Mouse (Mus musculus) Patski (cell line): ENCODE results near the gene Fbxl19. TPM values are rescaled to one million over a fixed set of nuclear protein-coding genes. Genes with fewer than 3 reads are reported as not detected.

ENCODE experiments used
- ATAC-seq: fragments of 100-300 bp; one replicate; pipeline ENCODE4 v1.8.0; 2021
- CTCF ChIA-PET: fragments of 350-600 bp; sonication (Branson Sonifier 250); formaldehyde crosslinking; loops from one replicate; lab custom pipeline; 2022; ENCODE audit warnings: inconsistent platforms; lab: Charles Lee
- POLR2A ChIA-PET: fragments of 350-600 bp; sonication (Branson Sonifier 250); formaldehyde crosslinking; loops from one replicate; lab custom pipeline; 2022; ENCODE audit warnings: antibody characterized with exemption, inconsistent platforms; lab: Charles Lee
- DNase-seq: peaks from one replicate; pipeline ENCODE4 v3.0.0-alpha.2; 2011; ENCODE audit warnings: low read depth, low spot score
- H3K27me3 ChIP-seq: fragments of 371-371 bp; one replicate; pipeline ENCODE4 v1.5.1; 2021
- CTCF ChIP-seq: fragments of 100-300 bp; IDR thresholded peaks from one replicate; pipeline ENCODE4 v1.5.1; 2021
- in situ Hi-C: fragments of 300-500 bp; cut with MboI; formaldehyde crosslinking; loops from 3 replicates; pipeline ENCODE4 v1.11.1; 2018; ENCODE audit warnings: low pct_unique_long_range_greater_than_20kb, mixed read lengths
- polyA plus RNA-seq: library from polyadenylated mRNA; unstranded; gene quantifications from one replicate; pipeline ENCODE4 v1.2.3, GENCODE M21; 2021

Fbxl19 gene
- 38.6 TPM for polyA plus RNA-seq

DNA sequence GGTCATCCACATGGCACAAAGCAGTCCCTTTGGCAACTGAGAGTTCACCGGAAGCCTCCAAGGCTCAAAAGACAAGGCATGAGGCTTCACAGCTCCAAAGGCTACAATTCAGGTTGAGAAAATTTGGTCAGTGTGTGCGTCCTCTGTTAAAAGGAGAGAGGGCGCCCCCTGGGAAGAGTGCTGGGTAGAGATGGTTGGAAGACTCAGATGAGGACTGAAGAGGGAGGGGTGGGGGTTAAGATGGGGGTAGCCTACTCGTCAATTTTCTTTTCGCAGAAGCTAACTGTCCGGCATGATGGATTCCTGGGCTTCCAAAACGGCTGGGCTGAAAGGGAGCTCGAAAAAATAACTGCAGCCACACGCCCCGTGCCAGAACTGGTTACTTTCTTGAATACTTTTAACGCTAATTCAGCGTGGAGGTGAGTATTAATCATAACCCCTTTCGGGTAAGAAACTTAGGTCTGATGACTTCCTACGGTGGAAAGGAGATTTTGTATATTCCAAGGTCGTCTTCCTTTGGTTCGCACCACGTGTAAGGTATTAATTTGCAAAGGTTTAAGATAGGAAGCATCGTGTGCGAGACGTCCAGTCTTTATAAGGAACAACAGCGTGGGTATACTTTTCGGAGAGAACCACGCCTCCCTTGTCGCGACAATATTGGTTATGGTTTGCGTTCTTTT is at the start of gene Fbxl19:
Fbxl19 (plus strand) TSS at position 178 of the 680 bp plus-strand sequence.
- ChIA-PET CTCF (interaction anchor here (0.8 to 2.9 kb wide), 7 partner anchors 15 to 128 kb away, joined by 3 to 33 read pairs (median 4); no protein-coding TSS in a partner anchor), POLR2A (interaction anchor here (0.7 kb wide), 2 partner anchors 13 to 33 kb away, joined by 4 to 5 read pairs; no protein-coding TSS in a partner anchor)
- no peak for TF ChIP-seq CTCF
- ATAC-seq: no peak
- DNase-seq: no peak
- in situ Hi-C loops: loop anchor here (5.0 kb wide), 1 partner anchor 82 kb away; no protein-coding TSS in a partner anchor
- no peaks in the 10 kb centered on the region for H3K27me3 ChIP-seq

DNA sequence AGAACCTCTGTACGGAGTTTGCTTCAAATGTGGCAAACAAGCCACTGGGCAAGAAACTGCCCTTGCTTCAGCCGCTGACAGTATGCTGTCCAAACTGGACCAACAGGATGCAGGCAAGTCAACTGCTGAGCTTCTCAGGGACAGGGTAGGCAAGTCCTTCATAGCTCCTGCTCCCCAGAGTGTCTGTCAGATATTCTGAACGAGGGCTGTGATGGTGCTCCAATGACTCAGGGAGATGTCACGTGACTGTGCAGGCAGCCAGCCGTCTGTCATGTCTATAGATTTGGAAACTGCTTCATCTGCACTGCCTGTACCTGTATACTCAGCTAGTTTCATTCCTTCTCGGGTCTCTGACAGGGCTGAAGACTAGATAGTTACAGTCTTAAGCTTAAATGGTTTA is 45.4 kb upstream of the Fbxl19 start:
- no peaks in the 10 kb centered on the region for H3K27me3 ChIP-seq
- DNase-seq: no peak
- POLR2A ChIA-PET: no interaction called here
- in situ Hi-C loops: no loop called here
- ATAC-seq: no peak
- CTCF ChIA-PET: interaction anchor here (0.7 to 1.4 kb wide), 2 partner anchors 24 to 31 kb away, joined by 3 to 7 read pairs; no protein-coding TSS in a partner anchor
- no peak for TF ChIP-seq CTCF

- in situ Hi-C loops: no loop called here
- DNase-seq (no peak), ATAC-seq (no peak)
- no peaks in the 10 kb centered on the region for H3K27me3 ChIP-seq
- TF ChIP-seq CTCF: no peak
- ChIA-PET POLR2A (interaction anchor here (1.2 kb wide), 1 partner anchor 12 kb away, joined by 3 read pairs; the partner anchor contains the start of gene Ctf1), CTCF (no interaction called here)
These were observed 43.5 kb upstream of the Fbxl19 start for GRCm38 (mm10) chr7:127700712-127701331.

DNA sequence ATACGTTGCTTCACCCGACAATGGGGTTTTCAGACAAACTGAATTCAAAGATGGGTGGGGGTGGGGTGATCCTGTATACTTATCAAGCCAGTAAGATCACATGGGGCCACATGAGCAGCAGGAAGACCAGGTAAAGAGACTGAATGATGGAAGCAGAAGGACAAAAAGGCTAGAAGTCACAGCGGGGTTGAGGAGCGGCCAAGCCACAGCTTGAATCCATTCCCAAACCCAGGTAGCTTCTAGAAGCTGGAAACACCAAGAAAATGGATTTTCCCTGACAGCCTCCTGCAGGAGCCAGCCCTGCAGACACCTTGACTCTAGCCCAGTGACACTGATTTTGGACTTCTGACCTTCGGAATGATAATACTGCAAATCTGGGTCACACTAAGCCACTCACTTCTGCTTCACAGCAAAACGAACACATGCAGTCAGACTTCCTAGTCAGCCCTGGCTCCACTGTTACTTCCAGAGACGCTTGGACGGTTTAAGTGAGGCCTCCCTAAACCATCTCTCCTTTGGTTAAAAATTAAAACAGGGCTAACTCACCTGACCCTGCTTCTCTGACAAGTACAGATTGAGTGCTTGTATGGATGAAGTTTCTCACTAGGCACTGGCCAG is 40.7 kb upstream of the Fbxl19 start:
- POLR2A ChIA-PET: no interaction called here
- CTCF ChIA-PET: interaction anchor here (1.0 to 13.2 kb wide), 3 partner anchors 27 to 66 kb away, joined by 3 to 100 read pairs (median 6); no protein-coding TSS in a partner anchor
- no peaks in the 10 kb centered on the region for H3K27me3 ChIP-seq
- no peak for TF ChIP-seq CTCF
- ATAC-seq (no peak), DNase-seq (no peak)
- in situ Hi-C loops: no loop called here

GRCm38 (mm10) chr7:127704598-127704997 is 39.7 kb upstream of the Fbxl19 start:
- H3K27me3 ChIP-seq: no peaks in the 10 kb centered on the region
- ChIA-PET POLR2A (interaction anchor here (1.7 kb wide), 1 partner anchor 13 kb away, joined by 5 read pairs; no protein-coding TSS in a partner anchor), CTCF (interaction anchor here (13.2 kb wide), 1 partner anchor 28 kb away, joined by 100 read pairs; no protein-coding TSS in a partner anchor)
- in situ Hi-C loops: no loop called here
- DNase-seq (no peak), ATAC-seq (no peak)
- no peak for TF ChIP-seq CTCF

DNA sequence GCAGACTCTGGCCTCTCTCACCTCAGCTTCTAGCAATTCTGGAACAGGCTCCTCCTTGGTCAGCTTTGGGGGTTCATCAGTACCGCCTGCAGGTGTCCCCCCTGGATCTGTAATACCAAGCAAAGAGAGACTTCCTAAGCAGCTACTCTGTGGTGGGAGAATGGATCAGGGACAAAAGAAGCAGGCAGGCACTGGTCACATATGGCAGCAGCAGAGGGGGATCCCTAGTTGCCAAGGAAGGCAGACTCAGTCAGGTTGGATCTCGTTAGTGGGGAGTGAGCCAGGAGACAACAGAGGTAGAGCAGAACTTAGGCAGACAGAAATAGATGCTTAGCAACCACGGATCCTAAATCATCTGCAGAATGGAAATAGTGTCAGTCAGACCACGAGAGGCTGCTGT is 38.6 kb upstream of the Fbxl19 start:
- POLR2A ChIA-PET: interaction anchor here (1.7 kb wide), 1 partner anchor 14 kb away, joined by 5 read pairs; no protein-coding TSS in a partner anchor
- ATAC-seq: no peak
- no peak for TF ChIP-seq CTCF
- no peak for DNase-seq
- CTCF ChIA-PET: interaction anchor here (1.4 to 13.2 kb wide), 2 partner anchors 9 to 29 kb away, joined by 3 to 100 read pairs; no protein-coding TSS in a partner anchor
- H3K27me3 ChIP-seq: no peaks in the 10 kb centered on the region
- in situ Hi-C loops: no loop called here

GRCm38 (mm10) chr7:127707045-127707956 is 37.0 kb upstream of the Fbxl19 start:
- ChIA-PET CTCF (interaction anchor here (1.3 to 13.2 kb wide), 3 partner anchors 15 to 50 kb away, joined by 3 to 100 read pairs (median 5); no protein-coding TSS in a partner anchor), POLR2A (interaction anchor here (0.6 to 1.2 kb wide), 3 partner anchors 32 to 534 kb away, joined by 3 to 4 read pairs (median 3); no protein-coding TSS in a partner anchor)
- in situ Hi-C loops: no loop called here
- ATAC-seq: no peak
- DNase-seq: no peak
- H3K27me3 ChIP-seq: no peaks in the 10 kb centered on the region
- TF ChIP-seq CTCF: no peak

DNA sequence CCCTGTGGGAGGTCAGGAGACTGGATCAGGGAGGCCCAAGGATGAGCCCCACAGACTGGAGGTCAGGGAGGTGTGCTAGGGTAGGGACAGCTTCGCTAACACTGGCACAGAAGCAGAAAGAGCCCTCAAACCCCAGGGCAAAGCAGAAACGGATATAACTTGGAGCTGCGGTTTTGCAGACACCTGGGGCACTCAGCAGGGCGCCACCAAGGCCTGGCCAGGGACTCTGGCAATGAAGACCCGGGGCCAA is 36.5 kb upstream of the Fbxl19 start:
- H3K27me3 ChIP-seq: no peaks in the 10 kb centered on the region
- CTCF ChIA-PET: interaction anchor here (13.2 kb wide), 1 partner anchor 31 kb away, joined by 100 read pairs; no protein-coding TSS in a partner anchor
- in situ Hi-C loops: no loop called here
- ATAC-seq: no peak
- no peak for TF ChIP-seq CTCF
- DNase-seq: no peak
- POLR2A ChIA-PET: interaction anchor here (0.6 to 1.2 kb wide), 2 partner anchors 33 to 70 kb away, joined by 3 read pairs; no protein-coding TSS in a partner anchor
